Mouse (Mus musculus): ENCODE measurements around the gene Gm14327.
"Not testable (repeated sequence)": the region's sequence is repeated elsewhere in the genome, so short reads cannot be mapped to it uniquely, and the experiment has no call there.

Gm14327 gene

DNA sequence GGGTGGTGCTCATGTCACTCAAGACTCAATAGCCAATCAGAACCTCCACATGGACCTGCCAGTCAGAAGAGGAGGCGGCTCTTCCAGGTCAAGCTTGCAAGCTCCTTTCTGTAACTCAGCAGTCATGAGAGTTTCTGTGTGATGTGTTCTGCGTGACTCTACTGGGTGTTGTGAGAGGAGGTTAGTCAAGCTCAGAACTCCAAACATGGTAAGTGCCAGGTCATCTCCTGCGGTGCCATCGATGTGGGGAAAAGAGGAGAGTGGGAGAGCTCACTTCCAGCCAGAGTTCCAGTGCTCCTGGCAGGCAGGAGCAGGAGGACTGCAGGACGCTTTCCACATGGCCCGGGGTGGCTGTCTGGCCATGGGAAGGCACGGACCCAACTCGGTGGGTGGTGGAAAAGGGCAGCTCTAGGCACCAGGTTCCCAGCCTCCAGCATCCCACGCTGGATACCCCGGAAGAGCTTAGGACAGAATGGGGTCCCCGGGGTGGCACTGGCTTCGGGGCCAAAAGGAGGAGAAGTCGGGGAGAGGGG lies at the start of gene Gm14327:
Gene Gm14327, plus strand, starts transcription at position 51 of the 533 bp plus-strand sequence.
- DNase-seq, result not testable (repeated sequence)

DNA sequence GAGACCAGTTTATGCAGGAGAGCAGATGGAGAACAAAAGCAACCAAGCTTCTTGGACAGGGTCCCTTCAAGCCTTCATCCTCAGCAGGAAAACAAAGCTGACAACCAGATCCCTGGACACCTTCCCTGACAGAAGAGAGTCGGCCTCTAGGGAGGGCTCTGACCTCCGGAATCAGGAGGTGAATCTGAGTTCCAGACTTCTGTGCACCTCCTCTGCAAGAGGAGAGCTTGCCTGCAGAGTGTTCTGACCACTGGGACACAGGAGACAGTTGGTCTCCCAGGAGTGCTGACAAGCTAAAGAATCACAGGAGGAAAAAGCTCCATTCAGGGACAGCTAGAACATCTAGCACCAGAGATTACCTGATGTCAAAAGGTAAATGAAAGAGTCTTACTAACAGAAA lies 34.6 kb upstream of the Gm14327 start:
- not testable (repeated sequence) for DNase-seq

DNA sequence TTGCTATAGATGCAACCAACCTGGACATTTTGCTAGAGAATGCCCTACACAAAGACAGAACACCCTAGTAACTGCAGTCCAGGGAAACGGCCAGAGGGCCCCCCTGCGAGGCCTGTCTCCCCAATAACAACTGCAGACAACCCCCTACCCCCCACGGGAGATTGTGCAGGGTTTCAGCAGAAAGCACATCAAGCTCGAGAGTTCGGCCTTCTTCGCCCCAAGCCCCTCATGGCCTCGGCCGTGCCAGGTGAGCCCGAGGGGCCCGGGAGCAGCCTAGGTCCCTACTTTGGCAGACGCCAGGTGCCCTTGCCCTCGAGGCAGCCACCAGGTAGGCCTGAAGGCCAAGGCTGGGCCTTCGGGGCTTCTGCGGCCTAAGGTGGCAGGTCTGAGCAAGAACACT lies 9.2 kb upstream of the Gm14327 start:
- DNase-seq, result not testable (repeated sequence)

DNA sequence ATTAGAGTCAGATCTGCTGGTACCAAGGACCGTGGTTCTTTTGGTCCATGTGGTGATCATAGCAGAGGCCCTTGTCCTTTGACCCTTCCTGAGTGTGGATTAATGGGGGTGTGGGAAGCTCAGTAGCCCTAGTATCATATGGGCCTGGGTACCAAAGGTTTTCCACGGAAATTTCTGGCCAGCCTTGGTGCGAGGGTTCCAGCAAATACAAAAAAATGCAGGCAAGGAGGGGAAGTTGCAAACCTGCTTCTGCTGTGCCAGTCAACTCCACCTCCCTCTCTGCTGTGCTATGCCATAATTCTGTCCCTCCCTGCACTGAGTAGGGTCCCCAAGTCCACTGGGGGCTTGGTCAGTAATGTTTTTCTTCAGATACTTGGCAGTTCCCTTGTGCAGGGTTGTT lies 1.3 kb downstream of the Gm14327 start:
- DNase-seq, result not testable (repeated sequence)

DNA sequence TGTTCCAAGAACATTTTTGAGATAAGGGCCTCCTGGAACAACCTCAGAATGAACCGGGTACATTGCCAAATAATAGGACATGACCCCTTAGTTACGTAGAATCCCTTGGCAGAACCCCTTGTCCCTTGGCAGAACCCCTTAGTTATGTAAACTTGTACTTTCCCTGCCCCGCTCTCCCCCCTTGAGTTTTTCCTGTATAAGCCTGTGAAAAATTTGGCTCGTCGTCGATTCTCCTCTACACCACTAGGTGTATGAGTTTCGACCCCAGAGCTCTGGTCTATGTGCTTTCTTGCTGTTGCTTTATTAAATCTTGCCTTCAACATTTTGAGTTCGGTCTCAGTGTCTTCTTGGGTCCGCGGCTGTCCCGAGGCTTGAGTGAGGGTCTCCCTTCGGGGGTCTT lies 6.4 kb downstream of the Gm14327 start:
- not testable (repeated sequence) for DNase-seq

DNA sequence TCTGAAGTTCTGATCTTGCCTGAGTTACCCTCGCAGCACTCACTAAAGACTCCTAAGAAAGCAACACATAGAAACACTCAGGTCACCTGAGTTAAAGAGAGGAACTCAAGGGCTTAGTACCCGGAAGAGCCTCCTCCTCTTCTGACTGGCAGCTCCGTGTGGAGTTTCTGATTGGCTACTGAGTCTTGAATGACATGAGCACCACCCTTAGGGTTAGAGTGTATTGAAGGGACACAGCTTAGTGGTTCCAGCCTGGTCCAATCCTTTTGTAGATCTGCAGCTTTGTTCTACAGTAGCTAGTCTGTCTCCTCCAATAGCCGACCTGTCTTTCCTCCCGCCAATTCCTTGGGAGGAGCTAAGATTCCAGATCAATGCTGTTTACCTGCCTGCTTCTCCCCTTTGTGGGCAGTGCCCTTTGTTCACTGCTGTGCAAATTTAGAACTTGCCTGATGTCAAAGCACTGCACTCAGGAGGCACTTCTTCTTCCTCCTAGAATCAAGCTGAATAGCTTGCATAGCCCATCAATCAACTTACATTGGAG lies 28.7 kb downstream of the Gm14327 start, which contains the start of gene Zfp972:
Gene Zfp972, minus strand, starts transcription at position 51 of the 541 bp plus-strand sequence.
- DNase-seq, result not testable (repeated sequence)
